Mouse (Mus musculus): ENCODE results near the gene Babam2.

DNA sequence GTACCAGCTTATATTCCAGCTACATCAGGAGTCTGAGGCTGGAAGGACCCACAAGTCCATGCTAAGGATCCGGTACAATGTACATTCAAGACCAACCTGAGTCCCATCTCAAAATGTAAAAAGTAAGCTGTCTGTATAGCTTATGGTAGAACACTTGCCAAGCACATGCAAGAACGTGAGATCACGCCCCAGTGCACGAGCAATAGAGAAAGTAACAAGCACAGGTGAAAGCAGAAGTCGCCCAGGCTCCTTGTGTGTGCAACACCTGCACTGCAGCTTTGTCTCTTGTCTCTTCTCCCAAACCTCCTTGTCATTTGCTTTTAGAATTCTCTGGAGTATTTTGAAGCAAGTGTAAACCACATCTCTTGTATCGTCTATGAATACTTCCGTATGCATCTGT, 317.3 kb downstream of the Babam2 start:
- TF ChIP-seq POLR2A (IDR thresholded peaks at IDR 0.05; ENCODE audit: low read depth, low read length) = no peak
- TF ChIP-seq CTCF (IDR thresholded peaks at IDR 0.05; ENCODE audit: extremely low read depth, insufficient read length, insufficient replicate concordance, low read depth, low read length) = no peak

All from small intestine, adult 2 months (tissue).